Mouse (Mus musculus): ENCODE measurements around the gene Ccdc144b. TPM values are rescaled to one million over a fixed set of nuclear protein-coding genes. Genes with fewer than 3 reads are reported as not detected.

The Ccdc144b gene
- total RNA-seq (2018; cell fraction: chromatin; rRNA removed): not detected
- total RNA-seq (2018; cell fraction: cytosol; rRNA removed): not detected
- total RNA-seq (2018; cell fraction: nucleus; rRNA removed): not detected
- polyA plus RNA-seq (2018): not detected in 3 replicates

- no peak within 1 kb of the TSS for H3K4me3 ChIP-seq (ENCODE audit: inconsistent target)
- H3K36me3 ChIP-seq (ENCODE audit: inconsistent target): no peaks in the 10 kb centered on the region
- WGBS (ENCODE audit: missing documents): 95% methylated on average over 6 of the region's 6 CpGs
- no peaks in the 10 kb centered on the region for H3K79me2 ChIP-seq (ENCODE audit: inconsistent target)
- no peak within 1 kb of the TSS for H3K27ac ChIP-seq
Measured at GRCm38 (mm10) chr3:36053447-36053846, at the start of gene Ccdc144b. TSS of gene Ccdc144b (minus strand) at chr3:36053547.

GRCm38 (mm10) chr3:36095371-36095770 lies 42.0 kb upstream of the Ccdc144b start:
- no peak overlapping the region for H3K27ac ChIP-seq
- no peak overlapping the region for H3K4me3 ChIP-seq (ENCODE audit: inconsistent target)
- H3K79me2 ChIP-seq (ENCODE audit: inconsistent target): no peaks in the 10 kb centered on the region
- WGBS (ENCODE audit: missing documents): 78% methylated on average over 2 of the region's 2 CpGs
- H3K36me3 ChIP-seq (ENCODE audit: inconsistent target): no peaks in the 10 kb centered on the region

- WGBS (ENCODE audit: missing documents): 98% methylated on average over 9 of the region's 9 CpGs
- no peak overlapping the region for H3K27ac ChIP-seq
- no peak overlapping the region for H3K4me3 ChIP-seq (ENCODE audit: inconsistent target)
- H3K79me2 ChIP-seq (ENCODE audit: inconsistent target): no peaks in the 10 kb centered on the region
- peaks cover 60% of the 10 kb centered on the region for H3K36me3 ChIP-seq (ENCODE audit: inconsistent target)
Measured at GRCm38 (mm10) chr3:36087591-36087990, 34.2 kb upstream of the Ccdc144b start.

- 94% methylated on average over 5 of the region's 5 CpGs for WGBS (ENCODE audit: missing documents)
- H3K4me3 ChIP-seq (ENCODE audit: inconsistent target): no peak overlapping the region
- H3K36me3 ChIP-seq (ENCODE audit: inconsistent target): peaks cover 67% of the 10 kb centered on the region
- no peaks in the 10 kb centered on the region for H3K79me2 ChIP-seq (ENCODE audit: inconsistent target)
- no peak overlapping the region for H3K27ac ChIP-seq
Measured at GRCm38 (mm10) chr3:36085394-36085793, 32.0 kb upstream of the Ccdc144b start.

GRCm38 (mm10) chr3:36083381-36083780 lies 30.0 kb upstream of the Ccdc144b start:
- H3K79me2 ChIP-seq (ENCODE audit: inconsistent target): no peaks in the 10 kb centered on the region
- no peak overlapping the region for H3K4me3 ChIP-seq (ENCODE audit: inconsistent target)
- peaks cover 71% of the 10 kb centered on the region for H3K36me3 ChIP-seq (ENCODE audit: inconsistent target)
- WGBS (ENCODE audit: missing documents): 96% methylated on average over 7 of the region's 7 CpGs
- H3K27ac ChIP-seq: no peak overlapping the region

- 94% methylated on average over 4 of the region's 4 CpGs for WGBS (ENCODE audit: missing documents)
- Histone ChIP-seq H3K79me2 (ENCODE audit: inconsistent target) (no peaks in the 10 kb centered on the region), H3K4me3 (ENCODE audit: inconsistent target) (no peak overlapping the region), H3K27ac (no peak overlapping the region), H3K36me3 (ENCODE audit: inconsistent target) (peaks cover 71% of the 10 kb centered on the region)
Measured at GRCm38 (mm10) chr3:36082843-36083242, 29.5 kb upstream of the Ccdc144b start.

- H3K36me3 ChIP-seq (ENCODE audit: inconsistent target): peaks cover 72% of the 10 kb centered on the region
- whole genome bisulfite sequencing (ENCODE audit: missing documents): 97% methylated on average over 5 of the region's 5 CpGs
Measured at GRCm38 (mm10) chr3:36080741-36081140, 27.4 kb upstream of the Ccdc144b start.

GRCm38 (mm10) chr3:36079886-36080285 lies 26.5 kb upstream of the Ccdc144b start:
- Histone ChIP-seq H3K79me2 (ENCODE audit: inconsistent target) (no peaks in the 10 kb centered on the region), H3K36me3 (ENCODE audit: inconsistent target) (peaks cover 72% of the 10 kb centered on the region), H3K27ac (no peak overlapping the region), H3K4me3 (ENCODE audit: inconsistent target) (no peak overlapping the region)
- 94% methylated on average over 5 of the region's 5 CpGs for WGBS (ENCODE audit: missing documents)

More at GRCm38 (mm10) chr3:36080741-36081140, 27.4 kb upstream of the Ccdc144b start:
- H3K27ac ChIP-seq: no peak overlapping the region
- H3K4me3 ChIP-seq (ENCODE audit: inconsistent target): no peak overlapping the region
- H3K79me2 ChIP-seq (ENCODE audit: inconsistent target): no peaks in the 10 kb centered on the region

- H3K4me3 ChIP-seq (ENCODE audit: inconsistent target): no peak overlapping the region
- 100% methylated on average over 3 of the region's 3 CpGs for WGBS (ENCODE audit: missing documents)
- peaks cover 72% of the 10 kb centered on the region for H3K36me3 ChIP-seq (ENCODE audit: inconsistent target)
- no peak overlapping the region for H3K27ac ChIP-seq
- H3K79me2 ChIP-seq (ENCODE audit: inconsistent target): no peaks in the 10 kb centered on the region
Measured at GRCm38 (mm10) chr3:36077386-36077785, 24.0 kb upstream of the Ccdc144b start.

- Histone ChIP-seq H3K4me3 (ENCODE audit: inconsistent target) (no peak overlapping the region), H3K79me2 (ENCODE audit: inconsistent target) (no peaks in the 10 kb centered on the region), H3K27ac (no peak overlapping the region), H3K36me3 (ENCODE audit: inconsistent target) (peaks cover 66% of the 10 kb centered on the region)
- WGBS (ENCODE audit: missing documents): 98% methylated on average over 6 of the region's 6 CpGs
Measured at GRCm38 (mm10) chr3:36075466-36075865, 22.1 kb upstream of the Ccdc144b start.

GRCm38 (mm10) chr3:36074231-36074630 lies 20.9 kb upstream of the Ccdc144b start:
- Histone ChIP-seq H3K4me3 (ENCODE audit: inconsistent target) (no peak overlapping the region), H3K27ac (no peak overlapping the region), H3K79me2 (ENCODE audit: inconsistent target) (no peaks in the 10 kb centered on the region; the same call in 1 of the 2 replicates), H3K36me3 (ENCODE audit: inconsistent target) (peaks cover 58% of the 10 kb centered on the region)
- 98% methylated on average over 6 of the region's 6 CpGs for WGBS (ENCODE audit: missing documents)

- Histone ChIP-seq H3K4me3 (ENCODE audit: inconsistent target) (no peak overlapping the region), H3K36me3 (ENCODE audit: inconsistent target) (peaks cover 28% of the 10 kb centered on the region), H3K79me2 (ENCODE audit: inconsistent target) (peaks cover 31% of the 10 kb centered on the region), H3K27ac (no peak overlapping the region)
- 67% methylated on average over 5 of the region's 5 CpGs for WGBS (ENCODE audit: missing documents)
Measured at GRCm38 (mm10) chr3:36071047-36071446, 17.7 kb upstream of the Ccdc144b start.

- peaks cover 22% of the 10 kb centered on the region for H3K36me3 ChIP-seq (ENCODE audit: inconsistent target)
- H3K79me2 ChIP-seq (ENCODE audit: inconsistent target): peaks cover 32% of the 10 kb centered on the region
- WGBS (ENCODE audit: missing documents): 95% methylated on average over 4 of the region's 4 CpGs
- no peak overlapping the region for H3K27ac ChIP-seq
- no peak overlapping the region for H3K4me3 ChIP-seq (ENCODE audit: inconsistent target)
Measured at GRCm38 (mm10) chr3:36070436-36070835, 17.1 kb upstream of the Ccdc144b start.

GRCm38 (mm10) chr3:36067731-36068130 lies 14.4 kb upstream of the Ccdc144b start:
- Histone ChIP-seq H3K27ac (no peak overlapping the region), H3K79me2 (ENCODE audit: inconsistent target) (peaks cover 32% of the 10 kb centered on the region), H3K36me3 (ENCODE audit: inconsistent target) (no peaks in the 10 kb centered on the region), H3K4me3 (ENCODE audit: inconsistent target) (no peak overlapping the region)
- 92% methylated on average over 6 of the region's 6 CpGs for WGBS (ENCODE audit: missing documents)

- H3K36me3 ChIP-seq (ENCODE audit: inconsistent target): no peaks in the 10 kb centered on the region
- H3K4me3 ChIP-seq (ENCODE audit: inconsistent target): peak within 1 kb of the TSS; percentile 93
- peaks cover 32% of the 10 kb centered on the region for H3K79me2 ChIP-seq (ENCODE audit: inconsistent target)
- 0 out of 2 replicates have a peak within 1 kb of the TSS, but pooled peaks have one; percentile 21 for H3K27ac ChIP-seq
- under 1% methylated on average over 49 of the region's 49 CpGs for WGBS (ENCODE audit: missing documents)
Measured at GRCm38 (mm10) chr3:36065843-36066651, 12.7 kb upstream of the Ccdc144b start, which contains the start of gene Acad9. TSS of gene Acad9 (plus strand) at chr3:36065979.
